Mouse (Mus musculus): ENCODE measurements around the gene Cuedc1.

GRCm38 (mm10) chr11:88069246-88069570, 28.6 kb upstream of the Cuedc1 start:
- TF ChIP-seq CTCF (IDR thresholded peaks at IDR 0.05; ENCODE audit: control insufficient read depth, insufficient read depth, low read length) (no peak), POLR2A (IDR thresholded peaks at IDR 0.05; ENCODE audit: borderline replicate concordance, control insufficient read depth, low read depth, low read length) (no peak)

Data from bone marrow, adult 2 months (tissue).